Mouse (Mus musculus) liver, postnatal 0 days (tissue): Measurements from ENCODE around the gene Ndufs4.

Source experiments
- CTCF ChIP-seq: sonication (generic); IDR thresholded peaks from 2 replicates; pipeline ENCODE4 v1.5.1; 2016; ENCODE audit warnings: antibody characterized with exemption, low read depth
- EP300 ChIP-seq: IDR thresholded peaks from 2 replicates; pipeline ENCODE4 v1.6.1; 2016; ENCODE audit warnings: antibody characterized with exemption, low read depth, mild to moderate bottlenecking

GRCm38 (mm10) chr13:114310591-114310990 is 77.5 kb downstream of the Ndufs4 start:
- TF ChIP-seq CTCF (no peak), EP300 (no peak)
